Comparison of ENCODE assay signal across 17 mouse cellular contexts in genomic region chr10:96624406-96624805, GRCm38 (mm10). TPM values are rescaled to one million over a fixed set of nuclear protein-coding genes. Genes with fewer than 3 reads are reported as not detected.
A peak's percentile ranks its signal among the peaks of the same experiment; 100 is the strongest.
DNase-seq lines count a peak whose midpoint lies in the region; ATAC-seq and TF ChIP-seq lines count a peak whose summit lies in the region.
"Had no signal": no experiment of that assay in that cellular context is flagged by ENCODE, and none has a peak within 500 bp of the region (broad histone marks: within the 10 kb centered on the region; RNA-seq: fewer than 3 reads in every experiment).

No protein-coding gene starts in this region.

- WGBS in embryonic facial prominence, embryonic 13.5 days, result 88% methylated on average over 2 of the region's 2 CpGs
- 93% methylated on average over 2 of the region's 2 CpGs for WGBS in embryonic facial prominence, embryonic 10.5 days
- 49% methylated on average over 2 of the region's 2 CpGs for WGBS in liver, adult 2 months
- WGBS in neural tube, embryonic 12.5 days, result 94% methylated on average over 2 of the region's 2 CpGs

- no peaks in the 10 kb centered on the region for H3K9me3 ChIP-seq in embryonic facial prominence, embryonic 13.5 days
- no peaks in the 10 kb centered on the region for H3K9me3 ChIP-seq in embryonic facial prominence, embryonic 10.5 days
- no peaks in the 10 kb centered on the region for H3K9me3 ChIP-seq in neural tube, embryonic 12.5 days
- H3K9me3 ChIP-seq: stomach, embryonic 15.5 days had no signal

- H3K36me3 ChIP-seq in embryonic facial prominence, embryonic 13.5 days, result peaks cover 64% of the 10 kb centered on the region
- peaks cover 93% of the 10 kb centered on the region for H3K36me3 ChIP-seq in embryonic facial prominence, embryonic 10.5 days (replicated peaks)
- peaks cover 13% of the 10 kb centered on the region for H3K36me3 ChIP-seq in liver, adult 2 months (ENCODE audit: control insufficient read depth, insufficient read depth, low read length)
- H3K36me3 ChIP-seq in neural tube, embryonic 12.5 days, result peaks cover 36% of the 10 kb centered on the region

- no peaks in the 10 kb centered on the region for H3K27me3 ChIP-seq in embryonic facial prominence, embryonic 13.5 days
- no peaks in the 10 kb centered on the region for H3K27me3 ChIP-seq in embryonic facial prominence, embryonic 10.5 days (replicated peaks; ENCODE audit: low read depth, poor library complexity, severe bottlenecking)
- no peaks in the 10 kb centered on the region for H3K27me3 ChIP-seq in liver, adult 2 months (ENCODE audit: control insufficient read depth, insufficient read depth, low read length)
- H3K27me3 ChIP-seq in neural tube, embryonic 12.5 days (replicated peaks), result no peaks in the 10 kb centered on the region
- H3K27me3 ChIP-seq: stomach, embryonic 15.5 days had no signal

- H3K4me2 ChIP-seq in embryonic facial prominence, embryonic 13.5 days, result peak overlapping the region; percentile 3; the same call in 1 of the 2 replicates
- H3K4me2 ChIP-seq in neural tube, embryonic 12.5 days (replicated peaks), result peak overlapping the region; percentile 88
- H3K4me2 ChIP-seq: stomach, embryonic 15.5 days had no signal

- H3K27ac ChIP-seq in embryonic facial prominence, embryonic 13.5 days, result no peak overlapping the region
- H3K27ac ChIP-seq in embryonic facial prominence, embryonic 10.5 days (replicated peaks), result no peak overlapping the region
- H3K27ac ChIP-seq in liver, adult 2 months (replicated peaks; ENCODE audit: insufficient read depth, low read depth, low read length), result no peak overlapping the region
- H3K27ac ChIP-seq in neural tube, embryonic 12.5 days, result no peak overlapping the region
- H3K27ac ChIP-seq: liver, embryonic 14.5 days; stomach, embryonic 15.5 days had no signal

- DNase-seq in embryonic facial prominence, embryonic 10.5 days (ENCODE audit: low spot score), result no peak
- DNase-seq in liver, adult 2 months (ENCODE audit: extremely low read depth, low read depth, low spot score), result peak; percentile 59
- DNase-seq in liver, result no peak
- peak; percentile 44 for DNase-seq in induced T-regulatory cell, adult 2 months (ENCODE audit: low read depth)
- DNase-seq in embryo, embryonic 10 days (ENCODE audit: low spot score), result no peak
- DNase-seq in retina, postnatal 1 day, result no peak
- DNase-seq: adrenal gland, postnatal 10 days; gastrocnemius, postnatal 10 days; kidney, postnatal 4 days; lung, postnatal 4 days; right cerebral cortex, postnatal 14 days; thymus, postnatal 36 days had no signal

- no peak for ATAC-seq in embryonic facial prominence, embryonic 13.5 days (ENCODE audit: insufficient number of reproducible peaks, insufficient read depth, low FRiP score, low TSS enrichment, low read depth)
- ATAC-seq in neural tube, embryonic 12.5 days (ENCODE audit: low FRiP score, low read depth), result no peak

- peaks cover 36% of the 10 kb centered on the region for H3K4me1 ChIP-seq in embryonic facial prominence, embryonic 13.5 days
- H3K4me1 ChIP-seq in embryonic facial prominence, embryonic 10.5 days, result peaks cover 42% of the 10 kb centered on the region
- H3K4me1 ChIP-seq in liver, adult 2 months (ENCODE audit: control insufficient read depth, insufficient read depth, low read length), result peaks cover 18% of the 10 kb centered on the region
- peaks cover 55% of the 10 kb centered on the region for H3K4me1 ChIP-seq in neural tube, embryonic 12.5 days

- no peak overlapping the region for H3K9ac ChIP-seq in embryonic facial prominence, embryonic 13.5 days
- no peak overlapping the region for H3K9ac ChIP-seq in liver, adult 2 months (ENCODE audit: low read depth, low read length)
- H3K9ac ChIP-seq in neural tube, embryonic 12.5 days, result no peak overlapping the region
- H3K9ac ChIP-seq: liver, embryonic 14.5 days; stomach, embryonic 15.5 days had no signal

- TF ChIP-seq POLR2A in liver, adult 2 months (IDR thresholded peaks at IDR 0.05; ENCODE audit: extremely low read depth, insufficient read depth, low read length), result no peak

- H3K4me3 ChIP-seq in embryonic facial prominence, embryonic 13.5 days, result no peak overlapping the region
- no peak overlapping the region for H3K4me3 ChIP-seq in embryonic facial prominence, embryonic 10.5 days
- H3K4me3 ChIP-seq in liver, adult 2 months (ENCODE audit: insufficient read depth, low read depth, low read length), result no peak overlapping the region
- no peak overlapping the region for H3K4me3 ChIP-seq in neural tube, embryonic 12.5 days
- H3K4me3 ChIP-seq: erythroblast, embryonic 14.5 days; stomach, embryonic 15.5 days had no signal

- no peak for TF ChIP-seq CTCF in liver, adult 2 months (IDR thresholded peaks at IDR 0.05; ENCODE audit: low read depth, low read length)

- peaks cover 3% of the 10 kb centered on the region; the same call in 1 of the 2 replicates for H3K79me2 ChIP-seq in liver, adult 2 months (ENCODE audit: control insufficient read depth, insufficient read depth, low read length)

RNA-seq across cellular contexts. Expression of gene Btg1, which starts 7.6 kb away (rescaled TPM):
- polyA plus RNA-seq in embryonic facial prominence, embryonic 13.5 days (2015; fragmentation: Nextera tagmentation; extraction: Ambion mirVana), result 83.5 and 84.5 TPM in 2 replicates
- polyA plus RNA-seq in embryonic facial prominence, embryonic 10.5 days (2016; fragmentation: Nextera tagmentation; extraction: Ambion mirVana), result 23.2 and 29.7 TPM in 2 replicates
- 12.6 and 28.1 TPM in 2 replicates for total RNA-seq in liver, adult 2 months (2014; rRNA removed)
- polyA plus RNA-seq in liver, adult 2 months (2012; rRNA removed), result 11.2 and 19.1 TPM in 2 replicates
- polyA plus RNA-seq in neural tube, embryonic 12.5 days (2016; fragmentation: Nextera tagmentation; extraction: Ambion mirVana), result 67.8 and 69.5 TPM in 2 replicates

Comparison
In these comparisons a context has a peak if more than half of its experiments do, and no peak if none do; other contexts are left out.
1. DNase-seq: peak in liver, adult 2 months (single experiment) and induced T-regulatory cell, adult 2 months (single experiment); none in embryonic facial prominence, embryonic 10.5 days (single experiment), liver (single experiment), embryo, embryonic 10 days (single experiment) and retina, postnatal 1 day (single experiment).